Mouse (Mus musculus) intestine, postnatal 0 days (tissue): ENCODE measurements at regions not wholly inside any gene's neighbourhood (a gene's known extent, or its start where the extent isn't known, plus 50 kb on each side); places are given as distances from the start of the nearest gene placed in this dataset.

Experiments
- ATAC-seq: fragments of 200-750 bp; cut with Nextera tagmentation; 2 replicates; pipeline ENCODE4 v1.8.0; 2017; ENCODE audit warnings: mild to moderate bottlenecking, moderate TSS enrichment, moderate library complexity
- H3K27ac ChIP-seq: fragments of 300-500 bp; sonication (generic); 2 replicates; pipeline ENCODE4 v1.5.1; 2014; ENCODE audit warnings: mild to moderate bottlenecking, low read depth, low read length, moderate library complexity
- H3K27me3 ChIP-seq: fragments of 300-500 bp; sonication (generic); replicated peaks from 2 replicates; pipeline ENCODE4 v1.6.1; 2014; ENCODE audit warnings: low read length, mixed read lengths; ENCODE audit not compliant: control insufficient read depth, insufficient read depth
- H3K36me3 ChIP-seq: fragments of 300-500 bp; sonication (generic); 2 replicates; pipeline ENCODE4 v1.6.1; 2014; ENCODE audit warnings: mild to moderate bottlenecking, moderate library complexity; ENCODE audit not compliant: control insufficient read depth, insufficient read depth
- H3K4me1 ChIP-seq: fragments of 300-500 bp; sonication (generic); replicated peaks from 2 replicates; pipeline ENCODE4 v1.6.1; 2014; ENCODE audit warnings: antibody characterized with exemption, low read length, mixed read lengths; ENCODE audit not compliant: control insufficient read depth, insufficient read depth
- H3K4me2 ChIP-seq: fragments of 300-500 bp; sonication (generic); replicated peaks from 2 replicates; pipeline ENCODE4 v1.6.1; 2014; ENCODE audit warnings: low read depth, mild to moderate bottlenecking, moderate library complexity
- H3K4me3 ChIP-seq: fragments of 300-500 bp; sonication (generic); 2 replicates; pipeline ENCODE4 v1.5.1; 2014; ENCODE audit warnings: low read depth, low read length
- H3K9ac ChIP-seq: fragments of 300-500 bp; sonication (generic); 2 replicates; pipeline ENCODE4 v1.6.1; 2014; ENCODE audit warnings: mild to moderate bottlenecking, low read depth, low read length
- H3K9me3 ChIP-seq: fragments of 300-500 bp; sonication (generic); 2 replicates; pipeline ENCODE4 v1.6.1; 2016; ENCODE audit warnings: mixed run types; ENCODE audit not compliant: control insufficient read depth
- CTCF ChIP-seq: sonication (generic); IDR thresholded peaks from 2 replicates; pipeline ENCODE4 v1.5.1; 2016; ENCODE audit warnings: low read depth, mild to moderate bottlenecking, control low read depth, antibody characterized with exemption, moderate library complexity
- WGBS: fragments of 180-500 bp; shearing (Covaris S2); extraction: QIAGEN DNeasy Blood & Tissue Kit; methylation state at CpG from one replicate; pipeline ENCODE4 v1.1.7; 2014; 5-methylcytosine and 5-hydroxymethylcytosine counted together

DNA sequence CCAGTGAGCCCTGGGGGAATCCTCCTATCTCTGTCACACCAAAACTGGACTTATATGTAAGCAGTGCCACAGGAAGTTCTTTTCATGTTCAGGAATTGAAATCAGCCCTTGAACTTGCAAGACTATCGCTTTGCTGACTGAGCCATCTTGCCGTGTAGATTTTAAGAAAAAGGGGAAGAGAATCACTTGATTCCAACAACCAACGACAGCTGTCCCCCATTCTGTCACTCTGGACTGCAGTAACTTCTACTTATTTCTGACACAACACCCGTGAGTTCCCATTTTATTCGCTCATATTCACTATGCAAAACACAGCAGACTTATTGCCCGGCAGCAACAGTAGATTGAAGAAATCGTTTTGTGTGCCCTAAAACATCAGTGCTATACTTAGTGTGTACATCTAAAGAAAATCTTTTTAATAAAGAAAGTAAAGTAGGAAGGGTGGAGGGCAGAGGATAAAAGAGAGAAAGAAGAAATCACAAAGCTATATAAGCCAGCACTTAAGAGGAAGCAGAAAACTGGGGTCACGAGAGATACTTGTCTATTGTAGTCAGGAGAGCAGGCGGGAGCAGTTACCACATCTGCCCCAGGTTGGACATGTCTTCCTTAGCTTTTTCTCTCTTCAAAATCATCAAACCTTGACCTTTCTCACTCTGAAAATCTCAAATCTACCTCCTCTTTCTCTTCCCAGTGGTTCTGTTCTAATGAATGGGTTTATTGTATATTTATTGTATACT, 336.7 kb downstream of the Sox4 start:
- Histone ChIP-seq H3K4me3 (no peak overlapping the region), H3K4me2 (no peak overlapping the region), H3K36me3 (no peaks in the 10 kb centered on the region), H3K4me1 (no peaks in the 10 kb centered on the region), H3K9ac (no peak overlapping the region), H3K27ac (no peak overlapping the region), H3K9me3 (no peaks in the 10 kb centered on the region), H3K27me3 (no peaks in the 10 kb centered on the region)
- WGBS: 87% methylated on average over 9 of the region's 9 CpGs
- ATAC-seq: no peak
- TF ChIP-seq CTCF: no peak

DNA sequence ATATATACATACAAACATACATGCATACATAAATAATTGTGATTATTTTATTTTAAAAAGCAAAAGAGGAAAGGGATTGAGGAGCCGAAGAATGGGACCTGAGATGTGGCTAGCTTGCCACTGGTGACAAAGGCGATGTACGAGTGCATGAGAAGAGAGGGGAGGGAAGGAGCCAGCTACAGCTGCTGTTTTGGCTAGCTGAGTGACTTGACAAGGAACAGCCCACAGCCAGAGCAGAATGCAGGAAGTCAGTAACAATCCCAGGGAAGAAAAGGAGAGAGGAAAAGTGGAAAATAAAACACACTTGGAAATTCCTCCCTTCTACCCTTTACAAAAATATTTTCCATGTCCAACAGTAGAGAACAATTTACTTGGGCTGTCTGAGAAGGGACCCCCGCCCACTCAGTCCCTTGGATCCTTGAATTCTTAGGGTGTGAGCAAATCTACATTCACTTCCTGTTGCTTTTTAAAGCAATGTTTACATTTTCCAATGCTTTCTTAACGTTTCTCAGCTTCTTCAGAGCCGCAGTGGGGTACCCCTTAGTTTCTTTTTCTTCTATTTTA, 345.9 kb downstream of the Sox4 start:
- no peak overlapping the region; the same call in 1 of the 2 replicates for H3K27ac ChIP-seq
- no peaks in the 10 kb centered on the region; the same call in 1 of the 2 replicates for H3K4me1 ChIP-seq
- H3K27me3 ChIP-seq: no peaks in the 10 kb centered on the region
- 35% methylated on average over 6 of the region's 6 CpGs for WGBS
- ATAC-seq: no peak
- TF ChIP-seq CTCF: no peak
- H3K36me3 ChIP-seq: no peaks in the 10 kb centered on the region
- H3K4me2 ChIP-seq: no peak overlapping the region
- H3K9me3 ChIP-seq: no peaks in the 10 kb centered on the region
- H3K4me3 ChIP-seq: no peak overlapping the region
- no peak overlapping the region for H3K9ac ChIP-seq

DNA sequence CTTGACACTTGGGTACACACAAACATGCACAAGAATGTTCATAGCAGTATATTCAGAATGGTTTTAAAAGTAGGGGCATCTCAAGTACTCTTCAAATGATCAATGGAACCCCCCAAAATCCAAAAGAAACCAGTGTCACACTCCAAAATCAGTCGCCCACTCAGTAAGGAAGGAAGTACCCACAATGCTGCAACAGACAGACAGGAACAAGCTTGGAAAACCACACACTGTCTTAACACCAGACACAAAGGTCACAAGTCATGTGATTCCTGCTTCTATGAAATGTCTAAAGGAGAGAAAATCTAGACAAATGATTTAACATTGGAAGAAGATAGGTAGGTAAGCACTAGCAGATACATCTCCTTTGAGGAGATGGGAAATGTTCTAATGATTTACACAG, 346.9 kb downstream of the Sox4 start:
- ATAC-seq: no peak
- Histone ChIP-seq H3K27me3 (no peaks in the 10 kb centered on the region), H3K4me3 (no peak overlapping the region), H3K9ac (no peak overlapping the region), H3K27ac (no peak overlapping the region), H3K4me2 (no peak overlapping the region), H3K4me1 (no peaks in the 10 kb centered on the region; the same call in 1 of the 2 replicates), H3K36me3 (no peaks in the 10 kb centered on the region), H3K9me3 (no peaks in the 10 kb centered on the region)
- WGBS: 78% methylated on average over 1 of the region's 1 CpGs
- no peak for TF ChIP-seq CTCF

DNA sequence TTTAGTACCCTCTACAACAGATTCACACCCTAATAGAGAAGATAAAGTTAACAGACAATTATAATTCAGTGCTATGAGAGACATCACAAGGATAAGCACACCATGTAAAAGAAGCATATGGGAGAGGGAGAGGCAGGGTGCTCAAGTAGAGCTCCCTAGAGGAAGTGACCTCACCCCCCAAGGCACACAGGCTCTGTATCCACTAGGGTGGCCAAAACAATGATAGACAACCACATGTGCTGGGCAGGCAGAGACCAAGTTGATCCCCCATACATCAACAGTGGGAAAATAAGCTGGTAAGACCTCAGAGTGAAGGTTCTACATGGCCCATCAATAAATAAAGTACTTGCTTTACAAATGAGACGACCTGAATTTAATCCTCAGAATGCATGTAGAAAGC, 347.7 kb downstream of the Sox4 start:
- Histone ChIP-seq H3K4me2 (no peak overlapping the region), H3K9ac (no peak overlapping the region), H3K36me3 (no peaks in the 10 kb centered on the region), H3K27me3 (no peaks in the 10 kb centered on the region), H3K9me3 (no peaks in the 10 kb centered on the region), H3K4me1 (no peaks in the 10 kb centered on the region; the same call in 1 of the 2 replicates), H3K27ac (no peak overlapping the region), H3K4me3 (no peak overlapping the region)
- ATAC-seq: no peak
- no peak for TF ChIP-seq CTCF
- 79% methylated on average over 1 of the region's 1 CpGs for WGBS

DNA sequence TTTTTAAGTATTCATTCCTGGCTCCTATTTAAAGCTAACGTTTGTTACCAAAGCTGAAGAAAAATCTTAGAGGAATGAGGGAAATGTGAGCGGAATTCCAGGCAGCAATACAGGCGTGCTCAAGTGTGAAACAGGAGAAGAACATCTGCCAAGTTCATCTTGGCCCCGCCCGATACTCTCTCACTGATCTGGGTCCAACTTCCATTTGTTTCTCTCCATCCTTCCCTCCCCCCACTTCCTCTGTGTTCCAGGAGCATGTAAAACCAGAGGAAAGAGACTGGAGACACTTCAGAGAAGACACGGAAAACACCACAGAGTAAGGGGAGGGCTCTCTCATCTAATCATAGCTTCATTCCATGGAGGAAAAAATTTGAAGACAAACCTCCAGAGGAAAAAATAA, 346.7 kb downstream of the Gm11361 start:
- no peak for TF ChIP-seq CTCF
- no peak overlapping the region for H3K4me2 ChIP-seq
- no peak overlapping the region for H3K27ac ChIP-seq
- no peaks in the 10 kb centered on the region; the same call in 1 of the 2 replicates for H3K4me1 ChIP-seq
- H3K27me3 ChIP-seq: no peaks in the 10 kb centered on the region
- H3K9me3 ChIP-seq: no peaks in the 10 kb centered on the region
- 38% methylated on average over 6 of the region's 6 CpGs for WGBS
- H3K4me3 ChIP-seq: no peak overlapping the region
- no peak for ATAC-seq
- no peak overlapping the region for H3K9ac ChIP-seq
- no peaks in the 10 kb centered on the region for H3K36me3 ChIP-seq

DNA sequence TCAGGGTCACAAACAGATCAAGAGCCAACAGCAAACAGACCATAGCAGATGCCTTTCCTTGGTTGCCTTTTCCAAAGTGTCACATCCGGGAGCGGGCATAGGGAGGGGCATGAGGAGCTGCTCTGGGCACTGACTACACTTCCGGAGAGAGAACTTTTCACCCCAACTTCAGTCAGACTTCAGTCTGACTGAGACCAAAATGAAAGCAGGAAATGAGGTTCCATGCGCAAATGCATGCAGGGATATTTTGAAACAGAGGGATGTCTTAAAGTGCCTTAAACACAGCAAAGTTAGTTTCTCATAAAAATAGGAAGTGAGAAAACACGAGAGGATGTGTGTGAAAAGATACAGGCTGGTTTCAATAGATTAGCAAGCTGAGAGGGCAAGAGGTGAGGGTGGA, 343.5 kb downstream of the Gm11361 start:
- Histone ChIP-seq H3K4me3 (no peak overlapping the region), H3K36me3 (no peaks in the 10 kb centered on the region), H3K4me2 (no peak overlapping the region), H3K9ac (no peak overlapping the region), H3K4me1 (no peaks in the 10 kb centered on the region), H3K27ac (no peak overlapping the region), H3K27me3 (no peaks in the 10 kb centered on the region), H3K9me3 (no peaks in the 10 kb centered on the region)
- 54% methylated on average over 5 of the region's 5 CpGs for WGBS
- no peak for ATAC-seq
- TF ChIP-seq CTCF: no peak
